In the genomic region with DNA sequence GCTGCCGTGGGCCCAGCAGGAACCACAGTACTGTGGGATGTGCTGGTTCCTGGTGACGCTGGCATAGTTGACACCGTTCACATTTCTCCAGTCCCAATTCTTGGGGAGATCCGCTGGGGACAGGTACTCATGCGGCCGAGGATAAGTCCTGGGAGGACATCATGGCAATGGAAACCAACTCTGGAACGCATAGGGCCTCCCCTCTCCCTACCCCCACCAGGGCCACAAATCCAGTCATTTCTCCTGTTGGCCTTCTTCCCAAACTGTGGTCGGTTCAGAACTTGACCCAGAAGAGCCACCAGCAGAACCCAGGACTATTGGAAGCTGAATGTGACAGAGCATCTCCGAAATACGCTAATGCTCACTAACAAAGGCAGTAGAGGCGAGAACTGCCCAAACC, we compare ENCODE assay signal across 8 mouse cellular contexts. TPM values are rescaled to one million over a fixed set of nuclear protein-coding genes. Genes with fewer than 3 reads are reported as not detected.
DNase-seq lines count a peak whose midpoint lies in the region; ATAC-seq and TF ChIP-seq lines count a peak whose summit lies in the region.

No protein-coding gene starts in this region.

- peaks cover 10% of the 10 kb centered on the region for H3K79me2 ChIP-seq in myocyte (ENCODE audit: control insufficient read depth, insufficient read depth)

- peaks cover 27% of the 10 kb centered on the region for H3K4me1 ChIP-seq in embryonic facial prominence, embryonic 12.5 days
- peaks cover 12% of the 10 kb centered on the region for H3K4me1 ChIP-seq in hindbrain, embryonic 16.5 days (ENCODE audit: control insufficient read depth, insufficient read depth, low read depth, low read length)

- H3K4me3 ChIP-seq in left cerebral cortex, adult 2 months, result peak overlapping the region; percentile 57
- H3K4me3 ChIP-seq in embryonic facial prominence, embryonic 12.5 days, result peak overlapping the region; percentile 50
- peak overlapping the region; percentile 56 for H3K4me3 ChIP-seq in hindbrain, embryonic 16.5 days (ENCODE audit: low read length)
- H3K4me3 ChIP-seq in myocyte, result peak overlapping the region; percentile 66

- H3K9me3 ChIP-seq in embryonic facial prominence, embryonic 12.5 days, result no peaks in the 10 kb centered on the region
- H3K9me3 ChIP-seq in hindbrain, embryonic 16.5 days (ENCODE audit: control insufficient read depth, low read length), result no peaks in the 10 kb centered on the region

- peak overlapping the region; percentile 54 for H3K9ac ChIP-seq in embryonic facial prominence, embryonic 12.5 days
- H3K9ac ChIP-seq in hindbrain, embryonic 16.5 days (ENCODE audit: low read depth, low read length), result peak overlapping the region; percentile 67

- no peaks in the 10 kb centered on the region for H3K27me3 ChIP-seq in embryonic facial prominence, embryonic 12.5 days
- no peaks in the 10 kb centered on the region for H3K27me3 ChIP-seq in hindbrain, embryonic 16.5 days (replicated peaks; ENCODE audit: control insufficient read depth, insufficient read depth, low read length)
- no peaks in the 10 kb centered on the region for H3K27me3 ChIP-seq in myocyte (ENCODE audit: control insufficient read depth, insufficient read depth, insufficient read length)

- no peak for TF ChIP-seq CTCF in left cerebral cortex, adult 2 months (IDR thresholded peaks at IDR 0.05)

- no peak for ATAC-seq in embryonic facial prominence, embryonic 12.5 days (ENCODE audit: insufficient number of reproducible peaks, insufficient read depth, low FRiP score, low TSS enrichment)
- ATAC-seq in hindbrain, embryonic 16.5 days, result 0 out of 2 replicates have a peak, but pooled peaks have one; percentile 1

- TF ChIP-seq POLR2A in myocyte (IDR thresholded peaks at IDR 0.05; ENCODE audit: insufficient read length, low read depth), result no peak

- intact Hi-C loops in left cerebral cortex, adult 2 months (cut with DNase I), result no loop called here

- peak overlapping the region; percentile 4 for H3ac ChIP-seq in myocyte (ENCODE audit: control insufficient read depth, insufficient read length)

- no peak for DNase-seq in left cerebral cortex, adult 2 months (ENCODE audit: extremely low spot score in 1 of 2, low spot score in 2 of 2)
- no peak for DNase-seq in left cerebral cortex, adult 11 months (ENCODE audit: low spot score)
- DNase-seq in right cerebral cortex, postnatal 4 days, result no peak
- no peak for DNase-seq in layer of hippocampus, adult 11-12 months (ENCODE audit: low spot score)
- no peak for DNase-seq in frontal cortex, adult 2 months (ENCODE audit: extremely low spot score in 1 of 2, low spot score in 1 of 2)

- H3K27ac ChIP-seq in left cerebral cortex, adult 2 months, result peak overlapping the region; percentile 51; the same call in 1 of the 2 replicates
- no peak overlapping the region for H3K27ac ChIP-seq in embryonic facial prominence, embryonic 12.5 days
- H3K27ac ChIP-seq in hindbrain, embryonic 16.5 days (ENCODE audit: low read depth, low read length), result no peak overlapping the region

- H3K4me2 ChIP-seq in embryonic facial prominence, embryonic 12.5 days (replicated peaks), result peak overlapping the region; percentile 73
- H3K4me2 ChIP-seq in hindbrain, embryonic 16.5 days (ENCODE audit: low read length), result peak overlapping the region; percentile 71
- peak overlapping the region; percentile 92 for H3K4me2 ChIP-seq in myocyte (ENCODE audit: low read depth)

- H3K36me3 ChIP-seq in embryonic facial prominence, embryonic 12.5 days, result peaks cover 19% of the 10 kb centered on the region; the same call in 1 of the 2 replicates
- no peaks in the 10 kb centered on the region for H3K36me3 ChIP-seq in hindbrain, embryonic 16.5 days (ENCODE audit: control insufficient read depth, insufficient read depth, low read length)
- no peaks in the 10 kb centered on the region for H3K36me3 ChIP-seq in myocyte (ENCODE audit: control insufficient read depth, insufficient read depth)

- 67% methylated on average over 11 of the region's 11 CpGs for WGBS in embryonic facial prominence, embryonic 12.5 days
- 69% methylated on average over 11 of the region's 11 CpGs for WGBS in hindbrain, embryonic 16.5 days

TF ChIP-seq in myocyte, 11 proteins besides CTCF, POLR2A, EP300 and RAD21:
- TF ChIP-seq MYOD1 (IDR thresholded peaks at IDR 0.05; ENCODE audit: control insufficient read depth in 1 of 3, insufficient read length in 2 of 3, low read depth in 2 of 3), result no peak

RNA-seq across cellular contexts. Expression of a gene that starts 0.7 kb away (rescaled TPM):
- total RNA-seq in left cerebral cortex, adult 2 months (2021), result 10 to 100 TPM; 33.6 to 34.3 TPM
- 115 and 116 TPM in 2 replicates for polyA plus RNA-seq in embryonic facial prominence, embryonic 12.5 days (2016; fragmentation: Nextera tagmentation; extraction: Ambion mirVana)
- 83.3 and 85.1 TPM in 2 replicates for polyA plus RNA-seq in hindbrain, embryonic 16.5 days (2015; fragmentation: Nextera tagmentation; extraction: Ambion mirVana)
- 244 TPM for polyA plus RNA-seq in myocyte (2012; fragmentation: generic; extraction: Trizol)
- polyA plus RNA-seq in frontal cortex, adult 2 months (2012; rRNA removed), result 71.3 and 75.2 TPM in 2 replicates

RNA-seq across cellular contexts. Expression of a gene that starts 12.3 kb away (rescaled TPM):
- not detected for total RNA-seq in left cerebral cortex, adult 2 months (2021)
- 4.0 and 4.4 TPM in 2 replicates for polyA plus RNA-seq in embryonic facial prominence, embryonic 12.5 days (2016; fragmentation: Nextera tagmentation; extraction: Ambion mirVana)
- polyA plus RNA-seq in hindbrain, embryonic 16.5 days (2015; fragmentation: Nextera tagmentation; extraction: Ambion mirVana), result 0.43 and 0.51 TPM in 2 replicates
- polyA plus RNA-seq in myocyte (2012; fragmentation: generic; extraction: Trizol), result not detected
- 0.25 TPM in 1 of 2 replicates, not detected in the other for polyA plus RNA-seq in frontal cortex, adult 2 months (2012; rRNA removed)

RNA-seq across cellular contexts. Expression of a gene that starts 22.6 kb away (rescaled TPM):
- 10 to 100 TPM; 47.9 to 50.8 TPM for total RNA-seq in left cerebral cortex, adult 2 months (2021)
- 177 and 179 TPM in 2 replicates for polyA plus RNA-seq in embryonic facial prominence, embryonic 12.5 days (2016; fragmentation: Nextera tagmentation; extraction: Ambion mirVana)
- 108 TPM in 2 replicates for polyA plus RNA-seq in hindbrain, embryonic 16.5 days (2015; fragmentation: Nextera tagmentation; extraction: Ambion mirVana)
- 47.9 TPM for polyA plus RNA-seq in myocyte (2012; fragmentation: generic; extraction: Trizol)
- polyA plus RNA-seq in frontal cortex, adult 2 months (2012; rRNA removed), result 75.5 and 77.1 TPM in 2 replicates

RNA-seq across cellular contexts. Expression of a gene that starts 25.7 kb away (rescaled TPM):
- total RNA-seq in left cerebral cortex, adult 2 months (2021), result 100 to 1,000 TPM; 296 to 302 TPM
- polyA plus RNA-seq in embryonic facial prominence, embryonic 12.5 days (2016; fragmentation: Nextera tagmentation; extraction: Ambion mirVana), result 828 TPM in 2 replicates
- polyA plus RNA-seq in hindbrain, embryonic 16.5 days (2015; fragmentation: Nextera tagmentation; extraction: Ambion mirVana), result 664 and 740 TPM in 2 replicates
- 1,160 TPM for polyA plus RNA-seq in myocyte (2012; fragmentation: generic; extraction: Trizol)
- 547 and 598 TPM in 2 replicates for polyA plus RNA-seq in frontal cortex, adult 2 months (2012; rRNA removed)

RNA-seq across cellular contexts. Expression of a gene that starts 34.7 kb away (rescaled TPM):
- 10 to 100 TPM; 50.4 to 52.7 TPM for total RNA-seq in left cerebral cortex, adult 2 months (2021)
- 101 and 105 TPM in 2 replicates for polyA plus RNA-seq in embryonic facial prominence, embryonic 12.5 days (2016; fragmentation: Nextera tagmentation; extraction: Ambion mirVana)
- polyA plus RNA-seq in hindbrain, embryonic 16.5 days (2015; fragmentation: Nextera tagmentation; extraction: Ambion mirVana), result 109 and 114 TPM in 2 replicates
- 81.4 TPM for polyA plus RNA-seq in myocyte (2012; fragmentation: generic; extraction: Trizol)
- polyA plus RNA-seq in frontal cortex, adult 2 months (2012; rRNA removed), result 85.6 and 95.5 TPM in 2 replicates
